Mouse (Mus musculus): ENCODE results near the gene Pon3. TPM values are rescaled to one million over a fixed set of nuclear protein-coding genes. Genes with fewer than 3 reads are reported as not detected.

Gene Pon3
- 4.8 and 5.2 TPM in 2 replicates for polyA plus RNA-seq (2015; fragmentation: Nextera tagmentation; extraction: Ambion mirVana)

DNA sequence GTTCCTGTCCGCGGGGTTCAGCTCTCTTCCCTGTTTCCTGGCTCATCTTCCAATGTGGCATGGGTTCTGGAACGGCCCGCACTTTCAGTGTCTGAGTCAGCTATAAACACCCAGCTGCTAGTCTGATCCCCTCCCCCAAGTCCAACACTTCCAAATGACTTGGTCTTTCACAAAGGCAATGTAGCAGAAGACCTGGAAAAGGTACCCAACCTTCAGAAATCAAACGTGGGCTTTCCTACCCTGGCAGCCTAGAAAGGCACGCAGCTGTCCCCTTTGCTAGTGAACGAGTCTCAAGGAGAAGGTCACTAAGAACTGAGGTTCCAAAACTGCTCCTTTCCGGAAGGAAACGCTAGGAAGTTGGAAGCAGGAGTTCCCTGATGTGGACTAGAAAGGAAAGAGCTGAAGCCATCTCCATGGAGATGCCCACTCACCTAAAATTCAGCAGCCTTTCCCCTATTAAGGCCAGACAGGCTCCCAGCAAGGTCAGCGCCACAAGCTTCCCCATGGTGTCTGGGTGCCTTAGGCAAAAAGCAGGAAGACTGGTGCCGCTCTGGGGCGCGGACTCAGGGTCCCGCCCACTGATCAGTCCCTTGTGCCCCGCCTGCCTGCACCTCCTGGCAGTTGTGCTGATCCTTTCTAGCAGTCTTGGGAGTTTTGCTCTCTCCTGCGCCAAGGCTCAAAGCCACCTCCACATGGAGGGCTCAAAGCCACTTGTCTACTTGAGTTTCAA, at the start of gene Pon3:
Gene Pon3 (minus strand): TSS at position 565 of the 730 bp plus-strand sequence.
- no peak within 1 kb of the TSS for H3K9ac ChIP-seq
- WGBS = 17% methylated on average over 16 of the region's 16 CpGs
- no peak for ATAC-seq (ENCODE audit: low FRiP score, low read depth)

GRCm38 (mm10) chr6:5304956-5305355, 48.9 kb upstream of the Pon3 start:
- 92% methylated on average over 8 of the region's 8 CpGs for WGBS
- ATAC-seq (ENCODE audit: low FRiP score, low read depth) = no peak
- H3K9ac ChIP-seq = no peak overlapping the region
- H3K27me3 ChIP-seq = no peaks in the 10 kb centered on the region
- no peak overlapping the region for H3K4me2 ChIP-seq
- H3K9me3 ChIP-seq = no peaks in the 10 kb centered on the region
- H3K27ac ChIP-seq (replicated peaks) = no peak overlapping the region
- no peak overlapping the region for H3K4me3 ChIP-seq
- no peaks in the 10 kb centered on the region for H3K36me3 ChIP-seq
- H3K4me1 ChIP-seq (replicated peaks) = no peaks in the 10 kb centered on the region

More for the DNA sequence above, at the start of gene Pon3:
- peak within 1 kb of the TSS; percentile 25 for H3K4me3 ChIP-seq
- no peak within 1 kb of the TSS for H3K27ac ChIP-seq (replicated peaks)
- H3K9me3 ChIP-seq = no peaks in the 10 kb centered on the region
- H3K4me1 ChIP-seq (replicated peaks) = no peaks in the 10 kb centered on the region
- peak within 1 kb of the TSS; percentile 46 for H3K4me2 ChIP-seq
- no peaks in the 10 kb centered on the region for H3K27me3 ChIP-seq
- H3K36me3 ChIP-seq = no peaks in the 10 kb centered on the region

DNA sequence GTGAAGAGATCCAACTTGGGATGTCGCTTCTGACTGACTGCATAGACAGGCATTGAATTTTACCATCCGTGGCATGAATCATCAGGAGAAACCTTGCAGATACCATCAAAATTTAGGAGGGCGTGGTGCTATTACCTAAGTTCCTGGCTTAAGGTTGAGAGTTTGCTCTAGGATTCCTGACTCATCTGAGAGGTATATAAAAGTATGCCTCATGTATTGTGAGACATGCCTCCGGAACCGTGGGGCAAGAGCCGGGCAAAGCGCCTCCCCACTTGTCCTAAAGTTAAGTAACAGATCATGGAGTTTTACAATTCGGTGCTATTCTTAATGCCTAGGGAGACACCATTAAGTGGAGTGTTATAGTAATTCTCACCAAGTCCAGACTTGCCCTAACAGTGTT, 44.5 kb upstream of the Pon3 start:
- Histone ChIP-seq H3K36me3 (no peaks in the 10 kb centered on the region), H3K4me3 (no peak overlapping the region), H3K27ac (replicated peaks) (no peak overlapping the region), H3K9me3 (no peaks in the 10 kb centered on the region), H3K27me3 (no peaks in the 10 kb centered on the region; the same call in 1 of the 2 replicates), H3K9ac (no peak overlapping the region), H3K4me1 (replicated peaks) (peaks cover 8% of the 10 kb centered on the region; the same call in 1 of the 2 replicates), H3K4me2 (no peak overlapping the region)
- WGBS = 94% methylated on average over 8 of the region's 8 CpGs
- no peak for ATAC-seq (ENCODE audit: low FRiP score, low read depth)

DNA sequence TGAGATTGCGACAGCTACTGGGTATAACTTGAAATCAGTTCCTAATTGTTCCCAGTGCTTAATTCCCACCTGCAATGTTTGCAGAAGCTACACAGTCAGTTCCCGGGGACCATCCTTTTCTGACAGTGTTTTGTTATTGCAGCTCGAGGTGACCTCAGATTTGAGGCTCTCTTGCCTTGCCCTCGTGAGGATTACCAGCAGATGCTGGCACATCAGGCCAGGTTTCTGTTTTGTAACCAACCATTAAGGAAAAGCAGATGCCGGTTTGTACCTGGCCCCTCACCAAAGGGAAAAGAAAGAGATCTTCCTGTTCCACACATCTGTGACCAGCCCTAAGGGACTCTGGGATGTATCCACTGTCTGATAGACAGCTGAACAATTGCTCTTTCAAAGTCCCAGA, 43.5 kb upstream of the Pon3 start:
- no peaks in the 10 kb centered on the region; the same call in 1 of the 2 replicates for H3K27me3 ChIP-seq
- no peak overlapping the region for H3K4me3 ChIP-seq
- H3K9ac ChIP-seq = no peak overlapping the region
- 70% methylated on average over 5 of the region's 5 CpGs for WGBS
- ATAC-seq (ENCODE audit: low FRiP score, low read depth) = no peak
- H3K27ac ChIP-seq (replicated peaks) = no peak overlapping the region
- peaks cover 8% of the 10 kb centered on the region; the same call in 1 of the 2 replicates for H3K4me1 ChIP-seq (replicated peaks)
- H3K36me3 ChIP-seq = no peaks in the 10 kb centered on the region
- no peaks in the 10 kb centered on the region for H3K9me3 ChIP-seq
- H3K4me2 ChIP-seq = no peak overlapping the region

GRCm38 (mm10) chr6:5298092-5298554, 42.0 kb upstream of the Pon3 start, which contains the start of gene Pon2:
TSS of gene Pon2 (minus strand) at chr6:5298455.
- Histone ChIP-seq H3K9ac (peak within 1 kb of the TSS; percentile 63), H3K27ac (replicated peaks) (peak within 1 kb of the TSS; percentile 82), H3K27me3 (no peaks in the 10 kb centered on the region; the same call in 1 of the 2 replicates), H3K4me1 (replicated peaks) (peaks cover 8% of the 10 kb centered on the region; the same call in 1 of the 2 replicates), H3K4me2 (peak within 1 kb of the TSS; percentile 100), H3K9me3 (no peaks in the 10 kb centered on the region), H3K36me3 (no peaks in the 10 kb centered on the region), H3K4me3 (peak within 1 kb of the TSS; percentile 68)
- WGBS = under 1% methylated on average over 34 of the region's 47 CpGs
- peak; percentile 93 for ATAC-seq (ENCODE audit: low FRiP score, low read depth)

GRCm38 (mm10) chr6:5297321-5298091, 41.4 kb upstream of the Pon3 start:
- Histone ChIP-seq H3K4me1 (replicated peaks) (peaks cover 8% of the 10 kb centered on the region; the same call in 1 of the 2 replicates), H3K9ac (peak overlapping the region; percentile 63; the same call in 1 of the 2 replicates), H3K27ac (replicated peaks) (peak overlapping the region; percentile 82), H3K27me3 (no peaks in the 10 kb centered on the region; the same call in 1 of the 2 replicates), H3K4me2 (peak overlapping the region; percentile 100), H3K36me3 (no peaks in the 10 kb centered on the region), H3K4me3 (peak overlapping the region; percentile 68), H3K9me3 (no peaks in the 10 kb centered on the region)
- ATAC-seq (ENCODE audit: low FRiP score, low read depth) = peak; percentile 76
- 5% methylated on average over 24 of the region's 25 CpGs for WGBS

DNA sequence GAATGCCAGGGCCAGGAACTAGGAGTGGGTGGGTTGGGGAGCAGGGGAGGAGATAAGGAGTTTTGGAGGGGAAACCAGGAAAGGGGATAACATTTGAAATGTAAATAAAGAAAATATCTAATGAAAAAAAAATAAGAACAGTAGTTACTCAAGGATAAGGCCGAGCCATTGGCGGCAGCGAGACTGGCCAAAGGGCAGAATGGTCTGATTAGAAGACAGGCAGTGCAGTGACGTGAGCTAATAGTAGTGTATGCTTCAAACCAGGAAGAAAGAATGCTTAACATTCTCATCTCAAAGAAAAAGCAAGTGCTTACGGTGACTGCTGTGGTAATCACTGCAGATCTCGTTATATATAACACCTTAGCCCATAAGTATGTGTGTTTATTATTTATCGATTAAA, 40.0 kb upstream of the Pon3 start:
- Histone ChIP-seq H3K36me3 (no peaks in the 10 kb centered on the region), H3K9me3 (no peaks in the 10 kb centered on the region), H3K4me3 (no peak overlapping the region), H3K27ac (replicated peaks) (no peak overlapping the region), H3K4me2 (no peak overlapping the region), H3K9ac (no peak overlapping the region), H3K4me1 (replicated peaks) (peaks cover 8% of the 10 kb centered on the region; the same call in 1 of the 2 replicates), H3K27me3 (no peaks in the 10 kb centered on the region; the same call in 1 of the 2 replicates)
- WGBS = 98% methylated on average over 7 of the region's 7 CpGs
- no peak for ATAC-seq (ENCODE audit: low FRiP score, low read depth)

GRCm38 (mm10) chr6:5294659-5295449, 38.8 kb upstream of the Pon3 start:
- Histone ChIP-seq H3K9ac (no peak overlapping the region), H3K27ac (replicated peaks) (no peak overlapping the region), H3K4me1 (replicated peaks) (peaks cover 8% of the 10 kb centered on the region; the same call in 1 of the 2 replicates), H3K27me3 (no peaks in the 10 kb centered on the region; the same call in 1 of the 2 replicates), H3K4me3 (no peak overlapping the region), H3K4me2 (no peak overlapping the region), H3K9me3 (no peaks in the 10 kb centered on the region), H3K36me3 (no peaks in the 10 kb centered on the region)
- WGBS = 94% methylated on average over 16 of the region's 16 CpGs
- ATAC-seq (ENCODE audit: low FRiP score, low read depth) = no peak

DNA sequence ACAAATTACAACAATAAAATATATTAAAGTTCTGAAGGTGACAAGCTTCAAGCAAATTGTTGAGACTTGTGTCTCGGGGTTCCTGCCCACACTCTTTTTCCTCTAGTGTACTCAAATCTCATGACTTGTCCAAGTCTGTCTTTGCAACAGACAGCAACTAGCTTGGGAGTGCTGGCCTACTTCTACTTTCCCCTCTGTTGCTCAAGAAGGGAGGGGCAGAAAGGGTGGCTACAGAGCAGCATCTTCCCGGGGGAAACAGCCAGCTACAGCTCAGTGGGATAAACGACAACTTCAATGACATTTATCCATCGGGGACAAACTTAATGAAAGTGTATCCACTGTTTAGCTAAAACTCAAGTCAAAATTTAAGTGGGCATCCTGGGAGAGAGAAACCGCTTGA, 36.8 kb upstream of the Pon3 start:
- 78% methylated on average over 5 of the region's 5 CpGs for WGBS
- no peaks in the 10 kb centered on the region for H3K9me3 ChIP-seq
- H3K4me1 ChIP-seq (replicated peaks) = peaks cover 3% of the 10 kb centered on the region; the same call in 1 of the 2 replicates

GRCm38 (mm10) chr6:5291450-5291849, 35.4 kb upstream of the Pon3 start:
- Histone ChIP-seq H3K9ac (no peak overlapping the region), H3K27ac (replicated peaks) (no peak overlapping the region), H3K27me3 (no peaks in the 10 kb centered on the region), H3K4me3 (no peak overlapping the region), H3K9me3 (no peaks in the 10 kb centered on the region), H3K4me2 (no peak overlapping the region), H3K4me1 (replicated peaks) (no peaks in the 10 kb centered on the region), H3K36me3 (no peaks in the 10 kb centered on the region)
- ATAC-seq (ENCODE audit: low FRiP score, low read depth) = no peak; the same call in 1 of the 2 replicates
- 68% methylated on average over 4 of the region's 4 CpGs for WGBS

More for the DNA sequence above, 36.8 kb upstream of the Pon3 start:
- Histone ChIP-seq H3K36me3 (no peaks in the 10 kb centered on the region), H3K4me3 (no peak overlapping the region), H3K4me2 (no peak overlapping the region), H3K9ac (no peak overlapping the region), H3K27me3 (no peaks in the 10 kb centered on the region; the same call in 1 of the 2 replicates), H3K27ac (replicated peaks) (no peak overlapping the region)
- no peak for ATAC-seq (ENCODE audit: low FRiP score, low read depth)

DNA sequence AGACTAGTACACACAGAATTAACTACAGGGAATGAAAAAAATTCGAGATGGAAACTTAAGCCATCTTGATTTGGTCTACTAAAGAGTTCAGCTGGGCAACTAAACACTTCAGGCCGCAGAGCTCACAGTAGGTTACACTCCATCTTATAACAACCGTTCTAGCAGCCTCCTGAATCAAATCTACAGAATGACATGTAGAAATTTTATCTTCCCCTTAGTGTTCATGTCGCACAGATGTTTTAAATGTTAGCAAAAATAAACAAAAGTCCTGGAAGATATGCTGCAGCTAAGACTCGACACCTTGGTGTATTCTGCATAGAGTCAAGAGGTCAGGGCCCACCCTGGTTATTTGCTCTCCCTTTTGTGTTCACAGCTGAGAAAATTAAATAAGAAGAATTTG, 31.8 kb upstream of the Pon3 start:
- Histone ChIP-seq H3K36me3 (no peaks in the 10 kb centered on the region), H3K9me3 (no peaks in the 10 kb centered on the region), H3K4me1 (replicated peaks) (no peaks in the 10 kb centered on the region), H3K27me3 (no peaks in the 10 kb centered on the region), H3K9ac (no peak overlapping the region), H3K27ac (replicated peaks) (no peak overlapping the region), H3K4me2 (no peak overlapping the region), H3K4me3 (no peak overlapping the region)
- no peak for ATAC-seq (ENCODE audit: low FRiP score, low read depth)
- WGBS = 76% methylated on average over 5 of the region's 5 CpGs

Data from hindbrain, embryonic 15.5 days (tissue).